Mouse (Mus musculus): ENCODE measurements around the gene Stk39.

- TF ChIP-seq CTCF (IDR thresholded peaks at IDR 0.05; ENCODE audit: borderline replicate concordance, control insufficient read depth, extremely low read depth, insufficient read depth, low read length, poor library complexity) = no peak
- TF ChIP-seq POLR2A (IDR thresholded peaks at IDR 0.05; ENCODE audit: control insufficient read depth, extremely low read depth, insufficient read depth, low read length, poor library complexity) = no peak
These were observed 239.1 kb downstream of the Stk39 start for GRCm38 (mm10) chr2:68232929-68233328.

Measured in thymus, adult 2 months (tissue).